Mouse (Mus musculus) liver, embryonic 11.5 days (tissue): Measurements from ENCODE around the gene Rbms2. TPM values are rescaled to one million over a fixed set of nuclear protein-coding genes. Genes with fewer than 3 reads are reported as not detected.
A peak's percentile ranks its signal among the peaks of the same experiment; 100 is the strongest.

Experiments used
- ATAC-seq: fragments of 200-750 bp; cut with Nextera tagmentation; replicated peaks from 2 replicates; pipeline ENCODE4 v1.8.0; 2017; ENCODE audit warnings: moderate number of reproducible peaks, mild to moderate bottlenecking, moderate TSS enrichment, moderate library complexity; ENCODE audit not compliant: low FRiP score
- DNase-seq: peaks from one replicate; pipeline ENCODE4 v3.0.0-alpha.2; 2017; ENCODE audit warnings: low spot score
- H3K27ac ChIP-seq: fragments of 300-500 bp; sonication (generic); 2 replicates; pipeline ENCODE4 v1.5.1; 2014; ENCODE audit warnings: mild to moderate bottlenecking, low read depth, low read length, control low read depth
- H3K27me3 ChIP-seq: fragments of 300-500 bp; sonication (generic); replicated peaks from 2 replicates; pipeline ENCODE4 v1.6.1; 2014; ENCODE audit warnings: low read length, mixed read lengths; ENCODE audit not compliant: control insufficient read depth, insufficient read depth
- H3K36me3 ChIP-seq: fragments of 300-500 bp; sonication (generic); 2 replicates; pipeline ENCODE4 v1.6.1; 2014; ENCODE audit warnings: mild to moderate bottlenecking, low read length, moderate library complexity, mixed read lengths; ENCODE audit not compliant: control insufficient read depth, insufficient read depth
- H3K4me1 ChIP-seq: fragments of 300-500 bp; sonication (generic); replicated peaks from 2 replicates; pipeline ENCODE4 v1.6.1; 2014; ENCODE audit warnings: low read length, mixed read lengths; ENCODE audit not compliant: control insufficient read depth, insufficient read depth
- H3K4me2 ChIP-seq: fragments of 300-500 bp; sonication (generic); 2 replicates; pipeline ENCODE4 v1.6.1; 2014; ENCODE audit warnings: mild to moderate bottlenecking, control low read depth, moderate library complexity
- H3K4me3 ChIP-seq: fragments of 300-500 bp; sonication (generic); 2 replicates; pipeline ENCODE4 v1.5.1; 2014; ENCODE audit warnings: low read depth, low read length, control low read depth
- H3K9ac ChIP-seq: fragments of 300-500 bp; sonication (generic); 2 replicates; pipeline ENCODE4 v1.6.1; 2014; ENCODE audit warnings: low read depth, low read length, control low read depth
- H3K9me3 ChIP-seq: fragments of 300-500 bp; sonication (generic); 2 replicates; pipeline ENCODE4 v1.6.1; 2016; ENCODE audit warnings: low read length, inconsistent platforms, mixed read lengths; ENCODE audit not compliant: control insufficient read depth
- WGBS: fragments of 180-500 bp; shearing (Covaris S2); extraction: QIAGEN DNeasy Blood & Tissue Kit; methylation state at CpG from one replicate; pipeline ENCODE4 v1.1.7; 2014; 5-methylcytosine and 5-hydroxymethylcytosine counted together
- polyA plus RNA-seq: library from polyadenylated mRNA; unstranded; fragments of >200 nt; fragmentation: Nextera tagmentation; extraction: Ambion mirVana; gene quantifications from 2 replicates; pipeline ENCODE4 v1.2.1, GENCODE M21; 2014

Gene Rbms2
- polyA plus RNA-seq, 1 experiment from 2014 or later = 17.0 TPM

GRCm38 (mm10) chr10:128123833-128124232, 56.3 kb downstream of the Rbms2 start:
- Histone ChIP-seq H3K4me2 (no peak overlapping the region), H3K4me3 (no peak overlapping the region), H3K27ac (no peak overlapping the region), H3K36me3 (peaks cover 69% of the 10 kb centered on the region), H3K27me3 (no peaks in the 10 kb centered on the region), H3K9ac (no peak overlapping the region), H3K9me3 (no peaks in the 10 kb centered on the region), H3K4me1 (no peaks in the 10 kb centered on the region)
- DNase-seq (no peak), ATAC-seq (no peak)
- 91% methylated on average over 7 of the region's 7 CpGs for WGBS

GRCm38 (mm10) chr10:128111227-128111626, 68.9 kb downstream of the Rbms2 start:
- no peak overlapping the region for H3K9ac ChIP-seq
- DNase-seq = no peak
- no peak overlapping the region for H3K4me2 ChIP-seq
- no peaks in the 10 kb centered on the region for H3K9me3 ChIP-seq
- no peak overlapping the region for H3K27ac ChIP-seq
- no peaks in the 10 kb centered on the region for H3K4me1 ChIP-seq
- peaks cover 41% of the 10 kb centered on the region for H3K36me3 ChIP-seq
- no peaks in the 10 kb centered on the region for H3K27me3 ChIP-seq
- no peak for ATAC-seq
- no peak overlapping the region for H3K4me3 ChIP-seq

- DNase-seq = no peak
- Histone ChIP-seq H3K9me3 (no peaks in the 10 kb centered on the region), H3K36me3 (peaks cover 35% of the 10 kb centered on the region), H3K4me3 (no peak overlapping the region), H3K4me2 (no peak overlapping the region), H3K4me1 (no peaks in the 10 kb centered on the region), H3K27me3 (no peaks in the 10 kb centered on the region), H3K9ac (no peak overlapping the region), H3K27ac (no peak overlapping the region)
- no peak for ATAC-seq
- 91% methylated on average over 4 of the region's 4 CpGs for WGBS
These were observed 69.9 kb downstream of the Rbms2 start for GRCm38 (mm10) chr10:128110103-128110761.

GRCm38 (mm10) chr10:128097587-128097971, 82.5 kb downstream of the Rbms2 start:
- peaks cover 34% of the 10 kb centered on the region for H3K4me1 ChIP-seq
- 0% methylated on average over 13 of the region's 13 CpGs for WGBS
- peak overlapping the region; percentile 100 for H3K4me3 ChIP-seq
- no peaks in the 10 kb centered on the region for H3K9me3 ChIP-seq
- no peak for ATAC-seq
- H3K27ac ChIP-seq = no peak overlapping the region; the same call in 1 of the 2 replicates
- DNase-seq = peak; percentile 67
- peak overlapping the region; percentile 88 for H3K4me2 ChIP-seq
- no peaks in the 10 kb centered on the region for H3K36me3 ChIP-seq
- no peaks in the 10 kb centered on the region for H3K27me3 ChIP-seq
- peak overlapping the region; percentile 93 for H3K9ac ChIP-seq

GRCm38 (mm10) chr10:128096693-128097586, 83.2 kb downstream of the Rbms2 start:
- peak; percentile 95 for DNase-seq
- no peaks in the 10 kb centered on the region for H3K9me3 ChIP-seq
- peaks cover 37% of the 10 kb centered on the region for H3K4me1 ChIP-seq
- H3K36me3 ChIP-seq = no peaks in the 10 kb centered on the region
- H3K4me2 ChIP-seq = peak overlapping the region; percentile 88
- no peaks in the 10 kb centered on the region for H3K27me3 ChIP-seq
- peak; percentile 64 for ATAC-seq
- H3K27ac ChIP-seq = peak overlapping the region; percentile 73
- under 1% methylated on average over 86 of the region's 86 CpGs for WGBS
- H3K4me3 ChIP-seq = peak overlapping the region; percentile 100
- H3K9ac ChIP-seq = peak overlapping the region; percentile 93

- WGBS = 12% methylated on average over 4 of the region's 4 CpGs
- Histone ChIP-seq H3K36me3 (no peaks in the 10 kb centered on the region), H3K4me1 (peaks cover 43% of the 10 kb centered on the region), H3K9ac (peak overlapping the region; percentile 93; the same call in 1 of the 2 replicates), H3K9me3 (no peaks in the 10 kb centered on the region), H3K4me3 (peak overlapping the region; percentile 100), H3K27ac (no peak overlapping the region), H3K4me2 (peak overlapping the region; percentile 88), H3K27me3 (no peaks in the 10 kb centered on the region)
- ATAC-seq (no peak), DNase-seq (no peak)
These were observed 83.8 kb downstream of the Rbms2 start for GRCm38 (mm10) chr10:128096313-128096692.

- DNase-seq (no peak), ATAC-seq (no peak)
- Histone ChIP-seq H3K4me1 (peaks cover 47% of the 10 kb centered on the region), H3K36me3 (no peaks in the 10 kb centered on the region; the same call in 1 of the 2 replicates), H3K9me3 (no peaks in the 10 kb centered on the region), H3K9ac (peak overlapping the region; percentile 52), H3K27me3 (no peaks in the 10 kb centered on the region), H3K27ac (peak overlapping the region; percentile 91), H3K4me2 (peak overlapping the region; percentile 98), H3K4me3 (peak overlapping the region; percentile 88)
- 24% methylated on average over 9 of the region's 9 CpGs for WGBS
These were observed 85.0 kb downstream of the Rbms2 start for GRCm38 (mm10) chr10:128095003-128095636.

GRCm38 (mm10) chr10:128094340-128094968, 85.6 kb downstream of the Rbms2 start:
- ATAC-seq (peak; percentile 78), DNase-seq (peak; percentile 82)
- H3K4me3 ChIP-seq = peak overlapping the region; percentile 88
- peaks cover 6% of the 10 kb centered on the region; the same call in 1 of the 2 replicates for H3K36me3 ChIP-seq
- H3K27me3 ChIP-seq = no peaks in the 10 kb centered on the region
- WGBS = 12% methylated on average over 19 of the region's 19 CpGs
- H3K27ac ChIP-seq = peak overlapping the region; percentile 91
- H3K4me2 ChIP-seq = peak overlapping the region; percentile 98
- H3K9me3 ChIP-seq = no peaks in the 10 kb centered on the region
- peaks cover 47% of the 10 kb centered on the region for H3K4me1 ChIP-seq
- H3K9ac ChIP-seq = peak overlapping the region; percentile 76
